Mouse (Mus musculus): ENCODE measurements around the gene Hif3a. TPM values are rescaled to one million over a fixed set of nuclear protein-coding genes. Genes with fewer than 3 reads are reported as not detected.
"Not testable (repeated sequence)": the region's sequence is repeated elsewhere in the genome, so short reads cannot be mapped to it uniquely, and the experiment has no call there.

Gene Hif3a
- under 1 TPM; 0.32 to 0.49 TPM for polyA plus RNA-seq (2017; shearing (Covaris generic))

GRCm38 (mm10) chr7:17062389-17062788 is at the start of gene Hif3a:
Gene Hif3a, minus strand, starts transcription at chr7:17062427.
- no peak for ATAC-seq

DNA sequence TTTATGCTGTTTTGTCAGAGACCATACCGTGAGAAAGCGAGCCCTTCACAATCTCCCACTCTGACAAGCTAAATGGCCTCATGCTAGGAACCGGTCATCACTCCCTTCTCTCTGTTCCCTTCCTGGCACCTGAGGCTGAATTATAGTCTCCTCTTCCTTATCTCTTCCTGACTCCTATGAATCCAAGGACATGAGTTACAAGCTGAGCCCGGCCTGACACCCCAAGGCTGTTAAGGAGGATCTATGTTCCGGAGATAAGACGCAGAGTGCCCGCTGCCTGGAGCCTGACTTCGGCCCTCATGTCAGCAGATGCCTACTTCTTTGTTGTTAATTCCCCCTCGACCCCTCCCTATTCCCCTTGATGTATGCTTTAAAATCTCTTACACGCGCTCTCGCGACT is 39.4 kb upstream of the Hif3a start:
- ATAC-seq, result not testable (repeated sequence)

GRCm38 (mm10) chr7:17091280-17091679 is 29.1 kb upstream of the Hif3a start:
- no peak for ATAC-seq

- no peak for ATAC-seq
Observed at GRCm38 (mm10) chr7:17090058-17090585, 27.9 kb upstream of the Hif3a start.

- no peak for ATAC-seq
Observed at GRCm38 (mm10) chr7:17087731-17088130, 25.5 kb upstream of the Hif3a start.

DNA sequence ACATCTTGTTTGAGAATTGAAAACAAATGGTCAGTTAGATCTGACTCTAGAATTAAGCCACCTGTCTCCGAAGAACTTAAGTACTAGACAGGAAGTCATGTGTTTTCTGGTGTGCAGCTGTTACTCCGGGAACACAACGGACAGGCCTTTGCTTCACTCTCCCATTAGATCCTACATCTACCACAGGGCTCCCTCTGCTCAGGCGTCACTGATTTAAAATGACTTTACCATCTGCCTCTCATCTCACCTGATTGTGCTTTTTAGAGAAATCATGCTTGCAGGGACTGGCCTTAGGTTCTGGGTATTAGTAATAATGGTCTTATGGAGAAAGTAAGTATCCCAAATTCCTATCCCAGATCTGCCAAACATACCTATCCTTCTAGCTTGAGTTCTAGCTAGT is 20.5 kb upstream of the Hif3a start:
- ATAC-seq, result no peak

- no peak for ATAC-seq
Observed at GRCm38 (mm10) chr7:17078076-17078654, 15.9 kb upstream of the Hif3a start.

- no peak for ATAC-seq
Observed at GRCm38 (mm10) chr7:17076542-17076941, 14.3 kb upstream of the Hif3a start.

- ATAC-seq, result peak; percentile 59
Observed at GRCm38 (mm10) chr7:17073904-17074615, 11.8 kb upstream of the Hif3a start, which contains the start of gene Psg16. Gene Psg16, plus strand, starts transcription at chr7:17074040.

DNA sequence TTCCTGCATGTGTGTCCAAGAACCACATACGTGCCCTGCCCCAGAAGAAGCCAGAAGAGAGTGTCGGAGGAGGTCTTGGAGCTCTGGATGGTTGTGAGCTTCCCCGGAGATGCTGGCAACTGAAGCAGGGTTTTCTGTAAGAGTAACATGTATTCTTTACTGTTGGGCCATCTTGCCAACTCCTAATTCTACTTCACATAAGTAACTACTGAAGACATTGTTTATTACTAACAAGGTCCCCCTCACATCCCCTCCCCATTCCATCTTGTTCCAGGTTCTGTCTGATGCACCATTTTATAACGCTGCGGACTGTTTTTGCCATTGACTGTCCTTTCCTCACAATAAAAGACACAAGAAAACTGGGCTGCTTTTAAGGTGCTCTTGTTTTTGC is 11.3 kb upstream of the Hif3a start:
- no peak for ATAC-seq

- not testable (repeated sequence) for ATAC-seq
Observed at GRCm38 (mm10) chr7:17067651-17068050, 5.4 kb upstream of the Hif3a start.

DNA sequence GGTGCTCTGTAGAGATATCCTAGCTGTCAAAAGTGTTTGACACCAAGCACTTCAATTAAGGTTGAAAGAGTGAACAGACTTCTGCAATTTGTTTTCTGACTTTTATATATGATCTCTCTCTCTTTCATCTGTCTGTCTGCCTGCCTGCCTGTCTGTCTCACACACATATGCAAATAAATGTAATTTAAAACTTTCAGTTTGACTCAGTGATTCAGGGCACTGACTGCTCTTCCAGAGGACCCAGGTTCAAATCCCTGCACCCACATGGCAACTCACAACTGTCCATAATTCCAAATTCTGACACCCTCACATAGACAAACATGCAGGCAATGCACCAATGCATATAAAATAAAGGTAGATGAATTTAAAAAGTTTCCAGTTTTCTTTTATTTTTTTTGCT is 4.8 kb upstream of the Hif3a start:
- ATAC-seq, result no peak

DNA sequence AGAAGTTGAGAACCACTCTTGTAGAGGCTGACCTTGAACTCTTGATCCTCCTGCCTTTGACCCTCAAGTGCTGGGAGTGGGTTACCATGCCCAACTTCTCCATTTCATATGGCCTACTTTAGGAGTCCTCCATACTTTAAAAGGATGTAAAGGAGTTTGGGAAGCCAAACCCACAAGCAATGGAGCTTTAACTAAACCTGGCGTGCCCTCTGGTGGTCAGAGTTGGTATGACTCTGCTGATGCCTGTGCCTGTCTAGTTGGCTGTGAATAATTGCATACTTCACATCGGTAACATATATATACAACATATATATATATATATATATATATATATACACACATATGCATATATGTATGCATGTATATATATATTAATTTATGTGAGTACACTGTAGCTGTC is 4.2 kb upstream of the Hif3a start:
- ATAC-seq, result peak; percentile 59

DNA sequence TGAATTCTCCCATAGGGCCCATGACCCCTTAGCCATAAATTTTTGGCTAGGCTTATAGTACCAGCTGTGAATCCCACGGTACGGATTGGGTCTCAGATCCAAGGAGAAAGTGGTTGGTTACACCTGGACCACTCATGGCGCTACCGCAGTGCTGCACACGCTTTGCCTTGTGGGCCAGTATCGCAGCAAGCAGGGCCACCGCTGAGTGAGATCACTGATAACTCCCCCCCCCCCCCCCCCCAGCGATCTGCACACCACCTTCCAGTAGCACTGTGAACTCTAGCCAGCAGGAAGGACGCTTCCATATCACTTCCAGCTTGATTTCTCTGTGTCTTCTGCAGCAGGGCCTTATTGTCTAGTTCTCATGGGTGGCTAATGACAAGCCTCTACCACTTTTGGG is 3.4 kb upstream of the Hif3a start:
- ATAC-seq, result no peak

DNA sequence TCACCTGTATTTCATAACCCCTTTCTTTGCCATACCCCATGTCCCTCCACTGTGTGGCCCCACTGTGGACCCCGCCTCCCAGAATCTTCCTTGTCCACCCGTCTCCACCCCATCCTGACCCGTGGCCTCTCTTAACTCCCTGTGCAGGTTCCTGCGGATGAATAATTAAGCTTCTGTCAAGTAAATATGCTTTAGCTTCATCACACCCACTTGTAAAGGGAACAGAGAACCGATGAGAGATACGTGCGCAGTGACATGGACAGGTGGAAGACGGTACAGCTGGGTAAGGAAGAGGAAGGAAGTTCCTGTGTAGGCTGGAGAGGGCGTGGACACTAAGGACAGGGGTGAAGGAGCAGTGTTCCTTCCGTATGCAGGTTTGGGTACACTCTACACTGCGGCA is 618 bp upstream of the Hif3a start:
- no peak for ATAC-seq

DNA sequence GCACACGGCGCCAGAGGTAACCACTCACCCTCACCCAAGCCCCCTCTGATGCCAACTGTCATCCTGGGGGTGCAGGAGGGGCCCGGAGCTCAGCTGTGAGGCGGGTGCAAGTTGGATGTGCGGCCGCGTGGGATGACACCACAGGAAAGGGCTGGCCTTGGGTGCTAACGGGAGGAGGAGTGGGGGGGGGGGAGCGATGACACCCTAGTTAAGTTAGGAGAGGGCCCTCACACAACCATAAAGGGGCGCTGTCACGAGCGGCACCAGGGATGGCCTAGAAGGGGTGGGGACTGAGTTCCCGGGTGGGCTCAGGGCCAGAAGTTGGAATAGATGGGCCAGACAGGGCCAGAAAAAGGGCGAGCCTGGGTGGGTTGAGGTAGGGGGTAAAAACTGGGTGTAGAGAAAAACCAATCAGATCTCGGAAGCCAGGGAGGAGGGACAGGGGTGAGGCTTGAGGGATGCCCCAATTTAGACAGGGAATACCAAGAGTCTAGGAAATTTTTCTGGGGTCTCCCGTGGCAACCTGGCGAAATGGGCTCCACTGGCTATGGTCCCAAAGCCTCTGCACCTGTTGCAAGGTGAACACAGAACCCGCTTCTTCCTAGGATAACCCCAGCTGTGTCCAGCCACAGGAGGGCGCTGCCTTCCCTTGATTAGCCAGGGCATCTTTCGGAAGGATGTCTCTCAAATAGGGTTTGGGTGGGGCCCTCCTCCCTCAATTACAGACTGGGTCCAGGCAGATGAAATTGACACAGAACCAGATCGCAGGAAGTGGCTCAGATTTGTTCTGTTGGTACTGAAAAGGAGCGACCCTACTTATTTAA is 1.2 kb downstream of the Hif3a start:
- no peak for ATAC-seq

GRCm38 (mm10) chr7:17060031-17060781 is 2.0 kb downstream of the Hif3a start:
- no peak for ATAC-seq

- ATAC-seq, result no peak
Observed at GRCm38 (mm10) chr7:17059463-17059844, 2.8 kb downstream of the Hif3a start.

DNA sequence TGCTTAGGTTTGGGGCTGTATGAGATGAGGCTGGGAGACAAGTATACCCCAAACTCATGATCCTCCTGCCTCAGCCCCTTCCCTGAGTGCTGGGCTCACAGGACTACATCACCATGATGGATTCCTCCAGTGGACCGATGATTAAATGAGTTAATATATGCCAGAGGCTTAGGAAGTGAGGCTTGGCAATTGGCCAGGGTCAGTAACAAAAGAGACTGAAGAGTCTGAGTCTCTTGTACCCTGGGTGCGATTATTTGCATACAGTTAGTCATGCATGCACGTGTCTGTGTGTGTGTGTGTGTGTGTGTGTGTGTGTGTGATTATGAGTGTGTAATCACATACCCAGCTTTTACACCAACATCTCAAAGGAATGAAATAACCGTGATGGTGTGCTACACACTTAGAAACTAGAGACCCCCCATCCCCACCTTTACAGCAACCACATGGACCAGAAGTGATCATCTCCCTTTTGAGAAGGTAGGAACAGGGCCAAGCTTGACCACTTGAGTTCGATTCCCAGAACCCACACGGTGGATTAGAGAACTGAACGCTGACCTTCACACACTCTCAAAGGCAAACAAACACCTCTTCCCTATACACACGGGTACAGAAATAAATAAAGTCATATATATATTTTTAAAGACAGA is 3.3 kb downstream of the Hif3a start:
- no peak for ATAC-seq

- peak; percentile 59 for ATAC-seq
Observed at GRCm38 (mm10) chr7:17058071-17058689, 4.0 kb downstream of the Hif3a start.
